Mouse (Mus musculus): Measurements from ENCODE around the gene Hist3h2a. TPM values are rescaled to one million over a fixed set of nuclear protein-coding genes. Genes with fewer than 3 reads are reported as not detected.

Hist3h2a gene
- total RNA-seq, 2 experiments from 2014 or later, result 15.1 to 16.8 TPM

DNA sequence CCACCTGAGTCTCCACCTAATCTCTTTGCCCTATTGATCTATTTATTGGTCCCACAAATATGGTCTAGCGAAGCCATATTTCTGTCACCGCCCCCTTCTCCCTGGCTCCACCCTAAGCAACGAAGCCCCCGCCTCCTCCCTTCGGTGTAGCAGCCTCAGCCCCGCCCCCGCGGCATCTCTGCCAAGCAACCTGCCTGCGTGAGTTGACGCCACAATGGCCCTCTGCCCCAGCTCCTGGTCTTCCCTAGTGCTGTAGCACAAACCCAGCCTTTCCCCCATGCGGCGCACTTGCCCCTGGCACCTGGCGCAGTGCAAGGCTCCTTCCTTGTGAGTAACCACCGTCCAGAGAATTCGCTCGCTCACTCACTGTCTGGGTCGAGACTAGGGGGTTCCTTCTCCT is 9.1 kb downstream of the Hist3h2a start:
- no peak for DNase-seq
- intact Hi-C loops (cut with DNase I; ENCODE audit: low total_unique reads), result no loop called here

- intact Hi-C loops (cut with DNase I; ENCODE audit: low total_unique reads), result no loop called here
- DNase-seq, result no peak
Measured at GRCm38 (mm10) chr11:58964216-58964615, 9.7 kb downstream of the Hist3h2a start.

DNA sequence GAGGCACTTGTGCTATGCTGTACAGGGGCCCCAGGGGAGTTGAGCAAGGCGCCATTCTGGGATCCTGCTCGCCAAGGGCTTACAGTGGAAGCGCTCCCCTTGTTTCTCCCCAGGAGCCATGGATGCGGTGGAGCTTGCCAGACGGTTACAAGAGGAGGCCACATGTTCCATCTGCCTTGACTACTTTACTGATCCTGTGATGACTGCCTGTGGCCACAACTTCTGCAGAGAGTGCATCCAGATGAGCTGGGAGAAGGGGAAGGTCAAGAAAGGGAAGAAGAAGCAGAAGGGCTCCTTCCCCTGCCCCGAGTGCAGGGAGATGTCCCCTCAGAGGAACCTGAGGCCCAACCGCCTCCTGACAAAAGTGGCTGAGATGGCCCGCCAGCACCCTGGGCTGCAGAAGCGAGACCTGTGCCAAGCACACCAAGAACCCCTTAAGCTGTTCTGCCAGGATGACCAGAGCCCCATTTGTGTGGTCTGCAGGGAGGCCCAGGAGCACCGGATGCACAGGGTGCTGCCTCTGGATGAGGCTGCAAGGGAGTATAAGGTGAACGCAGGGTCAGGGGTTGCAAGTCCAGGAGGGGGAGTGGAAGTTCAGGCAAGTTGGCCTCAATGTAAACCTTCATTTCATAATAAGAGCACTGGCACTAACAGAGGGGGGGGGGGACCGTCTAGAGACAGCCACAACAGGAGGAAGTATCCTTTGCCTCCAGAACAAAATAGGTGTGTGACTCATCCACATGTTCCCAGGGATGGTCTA is 10.7 kb downstream of the Hist3h2a start:
- intact Hi-C loops (cut with DNase I; ENCODE audit: low total_unique reads), result no loop called here

DNA sequence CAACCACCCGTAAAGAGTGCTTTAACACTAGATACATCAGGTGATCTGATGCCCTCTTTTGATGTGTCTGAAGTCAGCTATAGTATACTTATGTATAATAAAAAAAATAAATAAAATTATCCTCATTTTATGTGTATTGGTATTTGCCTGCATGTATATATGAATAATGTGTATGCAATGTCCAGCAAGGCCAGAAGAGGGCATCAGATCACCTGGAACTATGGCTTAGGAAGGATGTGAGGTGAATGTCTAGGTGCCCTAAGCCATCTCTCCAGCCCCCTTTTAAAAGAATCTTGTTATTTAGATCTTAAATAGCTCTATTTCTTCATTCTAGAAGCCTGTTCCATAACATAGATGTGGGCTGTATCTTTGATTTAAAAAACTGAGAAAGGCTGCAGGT is 12.9 kb downstream of the Hist3h2a start:
- no peak for DNase-seq
- intact Hi-C loops (cut with DNase I; ENCODE audit: low total_unique reads), result no loop called here

More for the DNA sequence above, 10.7 kb downstream of the Hist3h2a start:
- no peak for DNase-seq

DNA sequence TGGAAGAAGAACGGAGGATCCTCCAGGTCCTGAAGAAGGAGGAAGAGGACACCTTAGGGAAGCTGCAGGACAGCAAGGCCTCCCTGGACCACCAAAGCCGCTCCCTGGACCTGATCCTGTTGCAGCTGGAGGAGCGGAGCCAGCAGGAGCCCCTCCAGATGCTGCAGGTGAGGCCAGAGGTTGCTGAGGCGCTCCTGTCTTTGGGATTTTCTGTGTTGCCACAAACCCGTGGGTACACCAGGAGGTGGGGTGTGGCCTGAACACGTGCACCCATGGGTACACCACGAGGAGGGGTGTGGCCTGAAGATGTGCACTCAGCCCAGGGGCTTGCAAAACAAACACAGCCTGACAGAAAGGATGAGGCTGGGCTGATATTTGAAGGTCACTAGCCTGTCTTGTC is 14.1 kb downstream of the Hist3h2a start:
- intact Hi-C loops (cut with DNase I; ENCODE audit: low total_unique reads), result no loop called here
- no peak for DNase-seq

- intact Hi-C loops (cut with DNase I; ENCODE audit: low total_unique reads), result no loop called here
Measured at GRCm38 (mm10) chr11:58969027-58969426, 14.5 kb downstream of the Hist3h2a start.

DNA sequence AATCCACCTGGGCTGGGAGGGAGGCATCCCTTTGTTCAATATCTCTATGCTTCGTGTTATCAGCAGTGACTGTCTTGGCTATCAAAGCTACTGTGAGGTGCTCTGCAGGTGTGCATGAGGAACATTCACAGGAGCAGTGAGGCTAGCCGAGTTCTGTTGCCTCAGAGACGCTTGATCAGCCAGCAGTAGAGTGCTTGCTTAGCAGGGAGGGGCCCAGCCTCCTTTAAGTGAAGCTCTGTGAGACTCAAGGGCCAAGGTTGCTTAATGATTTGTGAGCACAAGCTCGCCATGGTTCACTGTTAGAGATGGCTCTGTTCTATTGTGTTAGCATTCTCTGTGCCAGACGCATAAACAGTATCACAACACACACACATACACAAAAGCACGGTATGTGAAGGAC is 15.2 kb downstream of the Hist3h2a start:
- no peak for DNase-seq
- intact Hi-C loops (cut with DNase I; ENCODE audit: low total_unique reads), result no loop called here

More at GRCm38 (mm10) chr11:58969027-58969426, 14.5 kb downstream of the Hist3h2a start:
- DNase-seq, result no peak

- intact Hi-C loops (cut with DNase I; ENCODE audit: low total_unique reads), result no loop called here
- DNase-seq, result no peak
Measured at GRCm38 (mm10) chr11:58970831-58971530, 16.5 kb downstream of the Hist3h2a start.

GRCm38 (mm10) chr11:58971796-58972195 is 17.3 kb downstream of the Hist3h2a start:
- DNase-seq, result no peak
- intact Hi-C loops (cut with DNase I; ENCODE audit: low total_unique reads), result no loop called here

- intact Hi-C loops (cut with DNase I; ENCODE audit: low total_unique reads), result no loop called here
- no peak for DNase-seq
Measured at GRCm38 (mm10) chr11:58974414-58974813, 19.9 kb downstream of the Hist3h2a start.

- DNase-seq, result no peak
- intact Hi-C loops (cut with DNase I; ENCODE audit: low total_unique reads), result no loop called here
Measured at GRCm38 (mm10) chr11:58977150-58977549, 22.7 kb downstream of the Hist3h2a start.

DNA sequence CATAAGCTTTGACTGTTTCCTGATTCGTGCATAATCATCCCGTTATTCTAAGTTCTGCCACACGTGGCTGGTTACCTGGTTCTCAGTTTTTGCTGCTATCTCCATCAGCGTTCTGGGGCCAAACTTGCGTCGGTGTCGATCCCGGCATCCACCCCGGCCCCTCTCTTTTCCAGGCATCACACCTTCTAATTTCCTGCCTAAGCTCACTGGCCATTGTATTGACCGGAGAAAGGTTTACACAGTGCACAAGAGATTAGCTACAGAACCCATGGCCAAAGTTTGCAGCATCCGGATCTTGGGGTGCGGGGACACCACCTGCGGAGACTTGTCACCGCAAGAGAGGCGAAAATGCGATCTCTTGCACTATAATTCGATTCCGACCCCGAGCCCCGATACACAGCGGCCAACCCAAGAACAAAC is 23.1 kb downstream of the Hist3h2a start:
- intact Hi-C loops (cut with DNase I; ENCODE audit: low total_unique reads), result no loop called here
- DNase-seq, result no peak

- DNase-seq, result peak; percentile 52
- intact Hi-C loops (cut with DNase I; ENCODE audit: low total_unique reads), result no loop called here
Measured at GRCm38 (mm10) chr11:58978027-58978705, 23.7 kb downstream of the Hist3h2a start, which contains the start of gene Trim11. Trim11 (plus strand) TSS chr11:58978093.

- intact Hi-C loops (cut with DNase I; ENCODE audit: low total_unique reads), result no loop called here
- DNase-seq, result no peak
Measured at GRCm38 (mm10) chr11:58978706-58979030, 24.2 kb downstream of the Hist3h2a start.

DNA sequence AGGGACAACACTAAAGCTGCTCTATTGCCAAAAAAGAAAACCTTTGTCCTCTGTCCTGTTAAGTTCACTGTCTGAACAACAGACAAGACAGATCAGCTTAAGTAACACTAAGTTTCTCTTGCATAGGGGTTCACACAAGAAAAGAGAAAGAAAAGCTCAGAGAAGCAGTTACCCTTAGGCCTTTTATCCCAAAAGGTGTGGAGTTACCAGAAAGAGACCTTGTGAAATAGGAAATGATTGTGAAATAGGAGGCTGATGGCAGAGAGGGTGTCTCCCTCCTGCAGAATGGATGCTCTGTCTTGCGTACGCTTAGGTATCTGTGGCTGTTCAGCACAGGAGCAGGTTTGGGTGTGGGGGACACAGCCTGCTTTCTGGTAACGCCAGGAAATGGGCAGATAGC is 24.7 kb downstream of the Hist3h2a start:
- DNase-seq, result no peak
- intact Hi-C loops (cut with DNase I; ENCODE audit: low total_unique reads), result no loop called here

DNA sequence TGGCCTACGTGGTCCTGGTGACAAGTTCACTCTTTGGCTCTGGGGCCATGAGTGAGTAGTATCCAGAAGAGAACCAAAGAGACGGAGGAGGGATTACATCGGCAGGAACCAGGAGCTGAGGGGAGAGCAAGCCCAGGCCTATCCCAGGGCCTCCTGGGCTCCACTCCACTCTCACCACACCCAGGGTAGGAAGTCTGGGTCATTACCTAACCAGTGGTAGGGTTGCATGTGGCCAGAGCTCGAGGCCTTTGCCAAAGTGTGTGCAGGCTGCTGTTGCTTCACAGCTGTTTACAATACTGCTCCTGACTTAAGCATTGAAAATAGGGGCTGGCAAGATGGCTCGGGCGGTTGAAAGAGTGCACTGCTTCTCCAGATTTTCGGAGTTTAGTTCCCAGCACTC is 25.2 kb downstream of the Hist3h2a start:
- intact Hi-C loops (cut with DNase I; ENCODE audit: low total_unique reads), result no loop called here
- peak; percentile 47 for DNase-seq

DNA sequence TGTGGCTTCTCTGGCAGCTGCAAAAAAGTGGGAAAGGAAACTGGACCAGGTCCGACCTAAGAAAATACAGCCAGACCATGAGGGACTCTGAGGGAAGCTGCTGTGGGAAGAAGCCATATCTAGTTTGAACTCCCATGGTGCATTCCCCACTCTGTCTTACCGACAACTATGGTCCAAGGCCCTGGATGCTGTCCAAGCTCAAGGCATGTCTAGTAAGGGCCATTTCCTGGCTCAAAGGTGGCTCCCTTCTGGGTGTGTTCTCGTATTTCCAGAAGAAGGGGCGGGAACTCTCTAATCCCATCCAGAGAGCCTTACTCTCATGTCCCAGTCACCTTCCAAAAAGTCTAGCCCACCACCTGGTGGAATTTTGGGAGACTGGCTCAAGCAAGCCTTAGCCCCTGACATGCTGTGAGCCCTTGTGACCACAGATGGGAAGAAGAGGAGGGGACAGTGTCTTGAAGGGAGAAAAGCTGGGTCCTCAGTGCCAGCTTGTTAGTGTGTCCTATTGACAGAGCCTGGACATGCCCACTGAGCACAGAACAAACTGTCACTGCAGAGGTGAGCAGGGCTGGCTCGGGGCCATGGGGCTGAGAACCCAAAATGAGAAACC is 26.0 kb downstream of the Hist3h2a start:
- DNase-seq, result no peak
- intact Hi-C loops (cut with DNase I; ENCODE audit: low total_unique reads), result no loop called here

DNA sequence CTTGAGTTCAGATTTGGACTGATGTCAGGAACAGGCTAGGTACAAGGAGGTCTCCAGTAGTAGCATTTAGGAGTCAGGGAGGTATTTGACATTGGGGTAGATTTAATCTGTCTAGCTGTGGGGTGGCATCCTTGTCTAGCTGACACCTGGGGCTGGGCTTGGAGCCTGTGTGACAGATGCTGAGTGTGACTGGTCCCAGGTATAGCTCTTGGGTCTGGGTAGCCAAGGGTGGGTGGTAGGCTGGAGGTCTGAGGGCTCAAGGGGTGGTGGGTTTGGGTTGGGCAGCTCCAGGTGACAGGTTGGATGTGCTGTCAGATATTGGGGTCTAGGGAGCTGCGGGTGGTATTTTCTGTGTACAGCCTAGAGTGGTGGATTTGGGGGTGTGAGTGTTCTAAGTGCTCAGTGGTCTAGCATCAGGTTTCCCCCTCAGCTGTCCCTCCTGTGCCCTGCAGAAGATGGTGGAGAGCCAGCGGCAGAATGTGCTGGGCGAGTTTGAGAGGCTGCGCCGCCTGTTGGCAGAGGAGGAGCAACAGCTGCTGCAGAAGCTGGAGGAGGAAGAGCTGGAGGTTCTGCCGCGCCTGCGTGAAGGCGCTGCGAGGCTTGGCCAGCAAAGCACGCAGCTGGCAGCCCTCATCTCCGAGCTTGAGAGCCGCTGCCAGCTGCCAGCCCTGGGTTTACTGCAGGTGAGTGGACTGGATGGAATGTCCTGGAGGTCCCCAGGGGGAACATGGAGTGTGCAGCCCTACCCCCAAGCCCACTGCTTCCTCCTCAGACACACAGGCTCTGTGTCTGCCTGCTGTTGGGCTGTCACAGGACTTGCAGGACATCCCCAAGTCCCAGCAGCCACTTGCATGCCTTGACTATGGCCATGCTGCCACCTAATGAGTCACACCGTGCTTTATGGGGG is 27.3 kb downstream of the Hist3h2a start:
- DNase-seq, result peak; percentile 88
- intact Hi-C loops (cut with DNase I; ENCODE audit: low total_unique reads), result no loop called here

DNA sequence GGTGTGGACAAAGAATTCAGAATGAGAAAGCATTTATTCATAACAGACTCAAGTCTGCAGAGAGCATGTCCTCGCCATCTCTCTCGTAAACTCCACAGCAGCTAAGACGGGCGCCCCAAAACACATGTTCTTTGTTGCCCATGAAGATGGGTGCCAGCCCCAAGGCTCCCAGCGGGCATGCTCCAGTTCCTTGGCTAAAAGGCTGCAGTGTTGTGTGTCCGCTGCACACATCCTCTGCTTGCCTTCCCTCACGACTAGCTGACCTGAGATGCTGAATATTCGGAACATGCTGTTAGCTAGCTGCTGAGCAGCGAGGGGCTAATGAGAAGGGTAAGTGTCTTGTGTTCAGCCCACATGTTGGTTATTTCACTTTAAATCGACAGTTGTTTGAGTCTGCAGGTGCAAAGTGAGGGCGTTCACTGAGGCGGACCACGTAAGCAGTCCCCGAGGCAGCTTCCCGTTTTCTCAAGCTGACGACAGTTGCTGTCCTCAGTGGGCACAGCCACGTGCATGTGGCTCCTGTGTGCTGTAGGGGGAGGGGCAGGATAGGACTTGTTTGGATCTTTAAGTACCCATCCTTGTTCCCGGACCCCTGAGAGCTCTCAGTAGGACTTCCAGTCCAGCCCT is 28.1 kb downstream of the Hist3h2a start:
- intact Hi-C loops (cut with DNase I; ENCODE audit: low total_unique reads), result no loop called here
- DNase-seq, result no peak

Data from gastrocnemius, postnatal 14 days (tissue).